Mouse (Mus musculus) yolk sac, embryonic 10.5 days (tissue): ENCODE measurements at regions not wholly inside any gene's neighbourhood (a gene's known extent, or its start where the extent isn't known, plus 50 kb on each side); places are given as distances from the start of the nearest gene placed in this dataset.
A peak's percentile ranks its signal among the peaks of the same experiment; 100 is the strongest.

ENCODE experiments used
- DNase-seq: peaks from one replicate; pipeline ENCODE4 v3.0.0-alpha.2; 2017; ENCODE audit warnings: low spot score

DNA sequence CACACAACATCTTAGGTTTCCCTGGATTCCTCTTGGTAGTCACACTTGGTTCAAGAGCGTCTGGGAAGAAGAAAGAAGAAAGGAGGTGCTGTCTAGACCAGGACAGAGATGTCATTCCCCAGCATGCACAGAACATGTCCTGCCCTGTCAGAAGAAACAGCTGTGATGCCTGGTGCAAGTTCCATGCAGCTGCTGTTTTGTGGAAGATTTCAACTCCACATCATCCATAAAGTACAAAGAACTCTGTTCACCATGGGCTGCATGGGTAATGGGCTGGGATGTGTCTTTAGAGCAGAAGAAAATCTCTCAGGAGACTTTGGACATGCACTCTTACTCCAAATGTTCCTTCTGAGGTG is 262.8 kb downstream of the Gm11361 start:
- DNase-seq, result no peak

DNA sequence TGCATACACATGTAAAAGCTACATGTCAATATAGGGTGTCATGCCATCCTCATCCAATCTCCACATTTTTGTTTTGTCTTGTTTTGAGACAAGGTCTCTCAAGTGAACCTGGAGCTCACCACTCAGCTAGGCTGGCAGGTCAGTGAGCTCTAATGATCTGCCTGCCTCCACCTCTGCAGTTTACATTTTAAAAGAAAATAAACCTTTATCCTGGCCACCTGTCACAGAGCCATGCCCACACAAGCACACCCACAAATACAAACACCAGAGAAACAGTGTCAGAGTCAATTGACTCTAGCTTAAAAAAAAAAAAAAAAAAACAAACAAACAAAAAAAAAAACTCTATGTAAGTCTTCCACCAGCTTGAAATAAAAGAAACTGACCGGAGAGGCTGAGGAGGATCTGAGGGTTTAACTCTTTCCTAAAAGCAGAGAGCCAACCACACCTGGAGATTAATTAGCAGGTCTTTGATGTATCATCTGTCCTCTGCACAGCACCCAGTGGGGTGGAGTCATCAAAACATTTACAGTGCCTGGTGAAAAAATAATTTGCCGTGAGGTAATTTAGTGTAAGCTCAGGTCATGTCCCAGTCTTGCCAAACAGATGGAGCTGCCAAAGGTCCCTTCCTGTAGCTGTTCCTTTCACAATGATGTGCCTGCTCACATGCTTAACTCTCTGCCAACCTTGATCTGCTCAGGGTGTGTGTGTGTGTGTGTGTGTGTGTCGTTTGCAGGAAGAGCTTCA is 262.2 kb downstream of the Gm11361 start:
- no peak for DNase-seq

DNA sequence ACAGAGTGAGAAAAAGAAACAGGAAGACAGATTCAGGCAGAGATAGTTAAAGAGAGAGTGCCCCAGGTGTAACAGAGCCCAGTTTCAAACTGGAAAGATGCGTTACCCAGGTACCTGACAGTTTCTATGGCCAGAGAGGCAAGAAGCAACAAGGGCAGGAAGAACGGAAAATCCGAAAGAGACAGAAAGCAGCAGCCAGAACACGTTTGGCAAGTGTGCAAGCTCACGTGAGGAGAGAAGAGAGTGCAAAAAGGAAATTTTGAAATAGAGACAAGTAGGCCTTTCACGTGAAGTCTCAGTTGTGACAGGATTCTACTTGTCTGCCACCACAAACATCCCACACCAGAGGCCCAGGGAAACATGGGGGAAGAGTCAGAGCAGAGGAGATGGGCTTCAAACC is 259.8 kb downstream of the Gm11361 start:
- no peak for DNase-seq

DNA sequence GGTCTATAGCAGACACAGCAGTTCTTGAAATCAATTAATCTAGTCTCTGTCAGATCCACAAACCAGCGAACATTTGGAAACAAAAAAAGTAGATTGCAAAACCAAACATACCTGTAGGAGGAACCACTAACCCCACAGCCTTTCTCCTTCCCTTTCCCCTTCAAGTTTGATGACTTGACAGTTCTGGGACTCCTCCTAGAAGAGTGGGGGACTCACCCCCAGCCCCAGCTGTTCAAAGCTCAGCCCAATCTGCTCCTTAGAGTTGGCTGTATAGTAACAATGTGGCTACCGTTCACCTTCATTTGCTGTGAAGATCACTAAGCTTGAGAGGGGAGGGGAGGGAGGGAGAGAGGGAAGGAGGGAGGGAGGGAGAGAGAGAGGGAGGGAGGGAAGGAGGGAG is 259.3 kb downstream of the Gm11361 start:
- DNase-seq, result no peak

DNA sequence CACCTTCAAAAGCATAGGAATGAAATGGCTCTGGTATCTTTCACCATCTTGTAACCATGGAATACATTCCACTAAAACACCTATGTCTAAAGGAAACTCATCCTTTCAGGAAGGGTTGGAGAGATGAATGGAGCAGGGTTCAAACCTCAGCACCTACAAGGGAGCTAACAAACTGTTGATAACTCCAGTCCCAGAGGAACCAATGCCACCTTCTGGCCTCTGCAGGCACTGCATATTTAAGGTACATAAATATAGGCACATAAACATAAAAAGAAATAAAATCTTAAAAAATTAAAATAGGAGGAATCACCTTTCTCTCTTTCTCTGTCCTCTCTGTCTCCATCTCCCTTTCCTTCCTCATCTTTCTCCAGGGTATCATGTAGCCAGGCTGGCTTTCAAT is 256.9 kb downstream of the Gm11361 start:
- DNase-seq, result no peak

DNA sequence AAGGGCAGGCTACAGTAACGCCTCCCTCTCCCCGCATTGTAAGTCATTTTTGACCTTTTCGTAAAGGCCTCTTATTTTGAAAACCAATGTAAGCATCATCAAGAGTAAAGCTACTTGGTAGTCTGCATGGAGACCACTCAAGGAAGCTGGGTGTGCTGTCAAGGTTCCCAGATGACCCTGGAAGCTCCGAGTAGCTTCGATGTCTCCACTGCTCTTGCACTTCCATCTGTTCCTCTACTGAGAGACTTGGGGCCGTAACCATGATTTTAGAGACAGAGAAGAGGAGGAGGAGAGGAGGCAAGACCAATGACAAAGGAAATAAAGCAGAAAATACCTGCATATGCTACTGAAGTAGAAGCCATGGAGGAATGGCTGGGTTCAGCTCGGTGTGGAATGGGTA is 256.0 kb downstream of the Gm11361 start:
- DNase-seq, result no peak

DNA sequence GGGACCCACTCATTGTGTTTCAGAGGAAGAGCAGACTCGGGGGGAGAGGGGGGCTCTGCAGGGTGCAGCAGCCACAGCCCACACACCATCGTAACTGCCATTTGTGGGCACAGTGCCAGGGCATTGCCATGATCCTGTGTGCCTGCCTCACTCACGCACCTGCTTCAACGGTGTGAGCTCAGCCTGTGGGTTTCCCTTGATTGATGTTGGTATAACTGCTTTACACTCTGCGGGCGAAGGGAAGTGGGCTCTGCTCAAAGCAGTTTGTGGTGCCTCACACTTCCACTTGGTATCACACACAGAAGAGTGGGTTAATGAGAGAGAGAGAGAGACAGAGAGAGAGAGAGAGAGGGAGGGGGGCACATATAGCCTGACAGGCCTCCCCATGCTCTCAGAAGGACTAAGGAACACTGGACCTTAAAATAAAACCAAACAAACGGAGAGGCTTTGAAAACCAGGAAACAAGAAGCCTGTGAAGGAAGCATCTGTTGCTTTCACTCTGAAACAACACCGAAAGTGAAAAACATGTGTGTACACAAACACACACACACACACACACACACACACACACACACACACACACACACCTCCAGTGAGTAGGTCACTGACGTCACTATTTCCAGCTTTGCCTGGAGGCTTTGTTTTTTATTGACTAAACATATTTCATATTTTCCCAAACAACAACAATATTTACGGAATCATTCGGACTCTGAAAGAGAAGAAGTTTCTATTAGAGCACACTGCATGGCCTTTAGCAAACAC is 255.4 kb downstream of the Gm11361 start:
- no peak for DNase-seq

DNA sequence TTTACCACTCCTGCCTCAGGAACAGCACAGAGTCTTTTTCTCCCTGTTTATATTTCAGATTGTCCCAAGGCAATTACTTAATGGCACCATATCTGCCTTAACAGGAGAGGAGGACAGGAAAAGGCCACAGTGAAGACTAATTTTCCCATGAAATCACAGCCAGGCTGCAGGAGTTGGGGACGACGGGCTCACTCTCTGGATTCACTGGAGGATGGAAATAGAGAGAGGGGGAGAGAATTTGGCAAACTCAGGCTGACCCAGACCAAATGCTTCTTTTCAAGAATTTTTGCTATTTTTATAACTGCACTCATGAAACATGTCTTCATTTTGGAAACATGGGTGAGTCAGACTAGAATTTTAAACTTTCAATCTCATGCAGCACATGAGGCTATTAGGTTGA is 250.9 kb downstream of the Gm11361 start:
- DNase-seq, result no peak

DNA sequence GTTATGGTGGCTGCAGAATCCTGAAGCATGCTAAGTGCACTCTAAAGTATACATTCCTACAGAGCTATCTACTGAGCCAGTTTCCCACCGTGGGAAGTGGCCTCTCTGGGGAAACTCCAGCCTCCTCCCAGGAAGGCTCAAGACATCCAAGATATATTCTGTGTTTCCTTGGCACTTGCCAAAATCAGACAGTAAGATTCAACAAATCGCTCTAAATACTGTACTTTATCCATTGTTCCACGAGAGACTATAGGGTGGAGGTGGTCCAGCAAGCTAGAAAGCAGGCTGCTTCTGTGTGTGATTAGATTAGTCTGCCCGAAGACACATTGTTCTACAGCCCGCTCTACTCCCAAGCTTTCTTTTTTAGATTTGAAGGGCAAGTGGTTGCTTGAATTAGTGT is 250.5 kb downstream of the Gm11361 start:
- no peak for DNase-seq

DNA sequence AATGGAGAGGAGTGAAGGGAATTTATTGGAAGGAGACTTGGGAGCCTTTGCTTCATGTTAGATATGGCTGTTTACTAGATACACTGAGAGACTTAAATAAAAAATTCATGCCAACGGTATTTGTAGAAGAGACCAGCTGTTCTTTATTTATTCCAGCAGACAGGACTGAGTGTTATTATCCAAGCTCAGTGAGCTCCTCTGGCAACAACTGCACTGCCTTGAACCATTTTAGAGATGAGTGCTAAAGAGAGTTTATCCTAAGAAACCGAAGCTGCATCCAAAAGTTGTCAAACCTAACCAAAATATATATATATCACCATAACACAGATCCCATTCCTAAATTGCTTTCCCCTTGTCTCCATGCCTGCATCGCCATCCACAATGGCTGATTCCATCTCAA is 247.0 kb downstream of the Gm11361 start:
- DNase-seq, result no peak

DNA sequence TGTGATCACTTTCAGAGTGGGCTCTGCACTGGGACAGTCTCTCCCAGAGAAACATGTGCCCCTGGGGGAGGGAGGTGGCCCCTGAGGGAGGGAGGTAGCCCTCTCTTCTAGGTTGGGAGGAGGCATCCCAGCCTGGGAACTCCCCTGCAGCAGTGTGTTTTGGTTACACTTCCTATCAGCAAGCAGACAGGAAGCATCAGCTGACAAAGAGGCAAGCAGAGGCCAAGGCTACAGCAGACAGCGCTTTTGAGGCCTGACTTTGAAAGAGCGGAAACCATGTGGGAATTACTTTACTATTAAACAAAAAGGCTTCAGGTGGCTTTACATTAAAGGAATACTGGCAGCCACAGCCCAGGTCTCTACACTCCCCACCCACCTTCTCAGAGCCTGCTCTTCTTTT is 244.8 kb downstream of the Gm11361 start:
- peak; percentile 26 for DNase-seq

DNA sequence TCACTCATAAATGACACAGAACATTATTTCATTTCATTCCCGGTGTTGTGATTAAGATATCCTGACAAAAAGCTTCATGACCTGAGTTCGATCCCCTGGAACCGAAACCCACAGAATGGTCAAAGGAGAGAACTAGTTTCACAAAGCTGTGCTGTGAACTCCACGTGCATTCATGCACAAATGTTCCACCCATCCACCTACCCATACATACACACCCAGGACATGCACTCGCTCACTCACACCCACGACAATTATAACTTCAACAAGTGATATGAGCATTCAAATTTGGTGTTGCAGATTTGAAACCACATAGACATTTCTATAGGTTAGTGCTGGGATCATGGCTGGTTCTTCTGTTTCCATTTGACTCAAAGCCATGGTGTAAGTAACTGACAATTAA is 243.4 kb downstream of the Gm11361 start:
- DNase-seq, result no peak

DNA sequence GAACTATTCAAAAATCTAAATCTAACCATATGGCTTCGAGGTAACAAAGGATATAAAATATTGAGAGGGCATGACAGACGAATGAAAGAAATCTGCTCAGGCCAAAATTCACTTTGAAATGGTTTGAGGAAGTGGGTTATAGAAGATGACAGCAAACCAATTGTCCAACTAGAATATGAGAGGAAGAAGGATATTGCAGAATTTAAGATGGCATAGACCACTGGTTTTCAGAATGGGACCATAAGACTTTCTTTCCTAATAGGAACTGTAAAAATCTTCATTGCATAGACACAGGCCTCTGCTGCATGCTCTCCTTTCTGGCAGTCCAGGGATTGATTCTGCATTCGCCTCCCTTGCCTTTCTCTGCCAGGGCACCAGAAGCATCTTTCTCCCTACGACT is 240.2 kb downstream of the Gm11361 start:
- DNase-seq, result no peak

DNA sequence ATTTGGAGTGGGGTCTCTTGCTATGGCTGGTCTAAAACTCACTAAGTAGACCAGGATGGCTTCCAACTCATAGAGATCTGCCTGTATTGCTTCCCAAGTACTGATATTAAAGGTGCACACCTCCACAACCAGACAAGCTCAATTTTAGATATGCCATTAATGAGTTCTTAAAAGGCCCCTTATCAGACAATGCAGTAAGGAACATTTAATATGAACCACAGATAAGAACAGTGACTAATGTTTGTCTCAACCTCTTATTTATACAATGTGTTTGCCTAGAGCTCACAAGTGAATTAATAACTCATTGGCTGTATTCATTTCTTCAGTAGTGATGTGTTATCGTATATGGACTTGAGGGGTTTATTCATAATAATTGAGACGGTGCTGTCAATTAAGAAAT is 234.7 kb downstream of the Gm11361 start:
- DNase-seq, result no peak

DNA sequence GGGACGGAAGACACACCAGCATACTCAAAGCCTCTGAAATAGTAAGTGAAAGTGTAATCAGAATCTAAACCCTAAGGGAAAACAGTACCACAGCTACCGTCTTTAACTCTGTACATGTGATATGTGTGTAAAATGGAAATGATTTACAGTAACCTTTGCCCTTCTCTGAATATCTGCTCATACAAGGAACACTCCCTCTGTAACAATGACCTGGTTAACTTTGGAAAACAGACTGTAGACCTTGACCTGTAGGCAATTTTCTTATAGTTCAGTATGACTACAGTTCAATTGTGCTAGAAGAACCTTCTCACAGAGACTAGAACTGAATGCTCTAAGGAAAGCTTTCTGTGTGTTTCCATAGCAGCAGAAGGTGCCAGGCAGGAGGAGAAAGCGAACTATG is 226.4 kb downstream of the Gm11361 start:
- no peak for DNase-seq

DNA sequence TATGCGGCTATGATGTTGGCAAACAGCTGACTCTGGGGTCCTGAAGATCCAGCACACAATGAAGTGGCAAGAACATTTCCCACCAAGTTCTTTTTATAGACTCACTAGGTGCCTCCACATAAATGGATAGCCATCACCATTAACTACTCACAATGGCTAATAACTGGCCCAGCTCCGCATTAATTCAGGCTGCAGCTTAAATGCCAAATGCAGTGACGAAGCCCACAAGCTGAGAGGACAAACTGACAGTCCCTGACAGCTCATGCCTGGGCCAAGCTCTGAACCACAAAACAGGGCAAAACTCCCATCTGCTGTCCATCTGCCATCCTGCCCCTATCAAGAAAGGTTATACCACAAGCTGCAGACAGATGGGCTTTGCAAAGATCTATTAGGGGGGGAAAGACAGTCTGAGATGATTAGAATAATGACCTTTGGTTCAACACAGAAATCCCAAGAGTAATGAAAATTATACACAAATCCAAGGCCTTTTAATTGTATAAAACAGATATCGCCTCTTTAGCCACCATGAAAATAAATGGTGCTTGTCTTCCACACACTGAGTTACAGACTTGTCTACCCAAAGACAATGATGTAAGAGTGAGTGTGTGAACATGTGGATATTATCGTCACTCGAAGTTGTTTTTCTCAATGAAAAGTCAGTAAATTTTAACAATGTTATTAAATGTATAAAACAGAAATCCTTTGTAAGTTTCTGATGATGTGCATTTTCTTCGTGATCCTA is 224.1 kb downstream of the Gm11361 start:
- DNase-seq, result no peak

DNA sequence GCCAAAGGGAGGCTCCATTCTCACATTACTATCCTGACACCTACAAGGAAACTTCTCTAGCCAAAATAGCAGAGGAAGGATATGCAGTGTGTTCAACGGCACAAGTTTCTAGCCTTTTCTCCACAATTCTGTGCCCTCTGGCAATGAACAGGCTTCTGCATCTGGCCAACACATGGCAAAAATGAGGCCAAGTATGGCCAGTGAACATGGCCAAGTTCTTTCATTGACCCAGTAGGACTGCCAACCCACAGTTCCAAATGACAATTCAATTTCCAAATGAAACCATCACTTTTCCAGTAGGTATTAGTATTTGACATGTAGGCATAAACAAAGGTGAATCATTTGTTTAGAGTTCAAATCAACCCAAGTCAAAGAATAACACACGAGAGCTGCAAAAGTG is 208.8 kb downstream of the Gm11361 start:
- DNase-seq, result no peak

DNA sequence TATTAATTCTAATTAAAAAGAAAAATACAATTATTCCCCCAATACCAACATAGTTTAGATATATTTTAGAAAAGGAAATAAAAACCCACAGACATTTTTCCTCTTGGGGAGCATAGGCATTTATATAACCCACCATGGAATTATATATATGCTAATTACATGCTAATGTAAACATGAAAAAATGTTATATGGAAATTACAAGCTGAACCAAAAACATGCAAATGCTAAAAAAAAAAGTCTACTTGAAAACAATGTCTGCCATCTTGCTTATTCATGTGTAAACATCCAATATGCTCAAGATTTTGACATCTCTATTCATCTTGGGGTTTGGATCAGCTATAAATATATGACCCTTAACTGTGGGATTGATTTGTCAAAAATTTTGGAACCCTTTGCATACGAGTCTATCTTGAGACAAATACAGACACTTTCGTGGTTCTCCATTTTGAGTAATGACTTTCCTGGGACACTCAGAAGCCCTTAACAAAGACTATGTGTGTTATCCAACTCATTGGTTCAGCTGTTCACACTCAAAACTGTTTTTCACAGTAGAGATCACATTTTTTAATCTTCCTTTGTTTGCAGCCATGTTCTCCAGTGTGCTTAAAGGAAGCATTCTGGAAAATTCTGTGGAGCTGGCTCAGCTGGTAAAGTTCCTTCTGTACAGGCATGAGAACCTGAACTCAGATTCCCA is 208.0 kb downstream of the Gm11361 start:
- no peak for DNase-seq

DNA sequence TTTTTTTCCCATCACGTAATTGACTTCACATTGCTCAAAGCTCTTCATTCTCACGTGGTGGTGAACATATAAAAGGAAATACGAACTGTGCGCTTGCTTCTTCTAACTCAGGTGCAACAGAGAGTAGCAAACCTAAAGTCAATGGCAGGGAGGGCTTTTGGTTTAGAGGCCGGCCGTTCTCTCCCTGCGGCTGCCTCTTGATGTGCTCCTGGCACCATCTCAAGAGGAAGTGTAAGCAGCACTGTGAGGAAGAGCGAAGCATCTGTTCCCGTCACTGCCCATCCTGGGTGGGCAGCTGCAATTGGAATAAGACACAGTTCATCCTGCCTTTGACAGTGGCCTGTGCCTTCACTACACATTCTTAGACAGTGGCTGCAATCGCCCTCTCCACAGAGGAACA is 204.0 kb downstream of the Gm11361 start:
- no peak for DNase-seq

DNA sequence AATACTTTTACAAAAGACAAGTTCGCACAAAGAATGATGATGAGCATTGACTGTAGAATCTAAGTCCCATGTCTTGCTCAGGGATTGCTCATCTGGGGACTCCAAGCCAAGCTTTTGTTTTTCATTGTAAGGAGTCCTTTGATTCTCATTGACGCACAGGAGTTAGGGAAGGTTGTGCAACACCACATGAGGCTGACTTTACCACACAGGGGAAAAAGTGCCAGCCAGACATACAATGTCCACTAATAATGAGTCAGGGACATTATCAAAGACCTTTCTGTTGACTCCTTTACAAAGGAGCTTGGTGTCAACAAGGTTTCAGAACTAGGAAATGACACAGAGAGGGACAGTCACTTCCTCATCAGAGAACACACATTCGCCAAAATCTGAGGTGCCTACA is 200.1 kb downstream of the Gm11361 start:
- no peak for DNase-seq

DNA sequence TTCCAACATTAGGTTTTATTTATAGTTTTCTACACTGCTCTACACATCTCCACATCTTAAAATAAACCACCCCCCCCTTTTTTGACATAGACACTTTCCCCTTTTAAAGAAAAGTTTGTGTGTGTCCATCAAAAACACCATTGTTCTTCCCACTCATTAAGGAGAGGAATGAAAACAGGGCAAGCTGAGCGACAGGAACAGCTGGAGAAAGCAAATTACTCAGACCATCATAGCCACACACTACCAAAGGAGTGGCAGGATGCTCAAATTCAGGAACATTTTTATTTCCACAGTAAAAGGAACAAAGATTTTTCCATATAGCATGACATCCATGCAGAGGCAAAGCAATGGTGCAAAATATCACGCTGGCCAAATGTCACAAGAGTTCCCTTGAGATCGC is 198.6 kb downstream of the Gm11361 start:
- DNase-seq, result no peak

DNA sequence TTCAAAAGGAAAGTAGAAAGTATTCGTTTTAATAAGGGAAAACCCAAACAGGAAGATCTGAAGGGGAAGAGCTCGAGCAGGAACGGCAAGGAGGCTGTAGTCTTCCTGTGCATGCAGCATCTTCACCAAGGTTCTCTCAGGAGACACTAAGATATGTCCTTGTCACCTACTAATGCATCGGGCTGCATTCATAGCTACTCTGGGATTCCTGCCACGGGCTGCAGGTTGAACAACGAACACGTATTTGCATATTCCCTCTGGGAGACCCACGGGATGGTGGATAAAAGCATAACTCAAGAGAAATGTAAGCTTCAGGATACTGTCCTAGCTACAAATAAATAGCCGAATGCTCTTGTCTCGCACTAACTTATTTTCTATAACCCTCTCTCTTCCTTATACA is 197.7 kb downstream of the Gm11361 start:
- DNase-seq, result no peak
